Mouse (Mus musculus) kidney, postnatal 14 days (tissue): ENCODE data around the gene Sdhaf4.
A peak's percentile ranks its signal among the peaks of the same experiment; 100 is the strongest.
"Not testable (repeated sequence)": the region's sequence is repeated elsewhere in the genome, so short reads cannot be mapped to it uniquely, and the experiment has no call there.

Experiments used
- DNase-seq: peaks from one replicate; pipeline ENCODE4 v3.0.0; 2022; ENCODE audit warnings: mixed read lengths

Gene Sdhaf4

DNA sequence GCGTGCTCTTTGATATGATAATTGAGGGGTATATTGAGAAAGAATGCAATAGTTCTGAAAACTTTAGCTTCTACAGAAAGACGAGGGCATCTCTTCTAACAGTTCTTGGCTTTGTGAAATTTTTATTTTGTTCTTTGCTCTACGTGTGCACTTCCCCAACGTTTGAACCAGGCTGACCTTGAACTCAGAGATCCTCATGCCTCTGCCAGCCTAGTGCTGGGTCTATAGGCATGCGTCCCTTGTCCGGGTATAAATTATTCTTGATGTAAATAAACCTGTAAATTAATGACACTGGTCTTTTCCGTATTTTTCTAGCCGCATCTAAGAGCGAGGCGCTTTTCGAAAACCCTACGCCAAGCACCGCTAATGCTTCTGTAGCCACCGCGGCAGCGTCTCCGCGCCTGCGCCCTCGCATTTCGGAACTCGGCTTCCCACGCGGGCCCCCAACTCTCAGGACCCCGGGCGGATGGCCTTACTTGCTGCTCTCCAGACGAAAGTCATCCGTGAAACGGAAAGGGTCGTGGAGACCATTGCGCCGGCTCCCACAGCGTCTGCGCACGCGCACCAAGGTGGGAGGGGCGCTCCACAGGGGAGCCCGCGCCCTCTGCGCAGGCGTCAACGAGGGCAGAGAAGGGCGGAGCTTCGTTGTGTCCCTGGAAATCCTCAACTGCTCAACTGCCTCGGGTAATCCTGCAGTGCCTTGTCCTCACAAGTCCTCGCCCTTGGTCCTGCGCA is at the start of gene Sdhaf4:
Gene Sdhaf4 (minus strand): TSS at position 587 of the 735 bp plus-strand sequence.
- peak; percentile 95 for DNase-seq

DNA sequence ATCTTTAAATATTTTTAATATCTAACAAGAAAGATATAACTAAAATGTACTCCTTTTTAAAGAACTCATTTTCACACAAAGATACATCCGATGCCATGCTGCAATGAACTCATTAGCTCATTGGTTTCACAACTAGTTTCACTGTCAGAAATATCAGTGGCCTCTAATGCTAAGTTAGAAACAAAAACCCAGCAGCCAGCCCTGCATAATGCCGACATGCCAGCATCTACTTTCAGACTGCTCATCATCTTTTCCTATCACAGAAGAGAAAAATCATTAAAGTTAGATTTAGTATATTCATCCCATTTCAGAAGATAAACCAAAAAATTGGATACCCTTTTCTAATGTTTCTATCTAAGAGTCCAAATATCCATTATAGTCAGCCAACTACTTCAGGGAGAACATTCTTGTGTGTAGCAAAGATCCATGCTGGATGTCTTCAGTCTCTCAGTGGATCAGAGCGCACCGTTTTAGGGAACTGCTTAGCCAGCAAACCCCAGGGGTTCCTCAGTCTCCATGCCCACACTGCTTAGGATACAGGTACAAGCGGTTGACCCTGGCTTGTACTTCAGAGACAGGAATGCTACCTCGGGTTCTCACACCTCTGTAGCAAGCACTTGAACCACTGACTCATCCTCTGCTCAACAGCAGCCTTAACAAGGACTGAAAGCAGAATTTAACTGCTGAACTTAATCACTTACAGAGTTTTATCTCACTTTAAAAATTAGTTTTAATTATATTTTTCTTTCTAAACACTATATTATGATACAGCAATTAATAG is 41.5 kb upstream of the Sdhaf4 start:
- DNase-seq: no peak

DNA sequence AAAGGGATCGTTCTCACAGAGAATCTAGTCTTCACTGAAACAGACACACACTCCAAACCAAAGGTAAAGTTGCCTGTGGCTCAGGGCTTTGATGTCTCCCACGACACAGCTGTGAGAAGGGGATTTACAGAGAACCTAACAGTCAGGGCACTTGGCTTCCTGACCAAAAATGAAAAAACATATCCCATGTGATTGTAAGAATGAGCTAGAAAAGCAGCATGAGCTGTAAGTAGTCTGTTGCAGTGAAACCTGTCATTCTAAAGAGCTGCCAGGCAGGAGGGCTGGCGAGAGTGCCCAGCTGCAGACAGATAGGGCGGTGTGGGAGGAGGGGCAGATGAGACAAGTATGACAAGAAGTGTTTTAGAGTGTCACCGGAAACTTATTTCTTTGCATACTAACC is 40.2 kb upstream of the Sdhaf4 start:
- no peak for DNase-seq

DNA sequence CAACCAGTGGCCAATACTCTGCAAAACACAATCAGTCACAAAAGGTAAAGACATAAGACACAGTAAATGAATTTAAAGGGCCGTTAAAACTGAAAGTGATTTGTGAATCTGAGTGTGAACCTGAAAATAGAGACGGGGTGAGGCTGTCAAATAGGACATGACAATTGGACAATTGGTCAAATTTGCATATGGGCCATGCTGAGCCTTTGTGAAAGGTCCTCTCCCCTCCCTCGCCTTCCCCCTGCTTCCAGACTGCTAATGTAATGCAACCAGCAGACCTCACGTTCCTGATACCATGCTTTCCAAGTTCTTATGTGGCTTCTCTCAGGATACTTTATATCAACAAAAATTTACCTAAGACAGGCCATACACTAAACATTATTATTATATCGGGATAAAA is 37.6 kb upstream of the Sdhaf4 start:
- no peak for DNase-seq

DNA sequence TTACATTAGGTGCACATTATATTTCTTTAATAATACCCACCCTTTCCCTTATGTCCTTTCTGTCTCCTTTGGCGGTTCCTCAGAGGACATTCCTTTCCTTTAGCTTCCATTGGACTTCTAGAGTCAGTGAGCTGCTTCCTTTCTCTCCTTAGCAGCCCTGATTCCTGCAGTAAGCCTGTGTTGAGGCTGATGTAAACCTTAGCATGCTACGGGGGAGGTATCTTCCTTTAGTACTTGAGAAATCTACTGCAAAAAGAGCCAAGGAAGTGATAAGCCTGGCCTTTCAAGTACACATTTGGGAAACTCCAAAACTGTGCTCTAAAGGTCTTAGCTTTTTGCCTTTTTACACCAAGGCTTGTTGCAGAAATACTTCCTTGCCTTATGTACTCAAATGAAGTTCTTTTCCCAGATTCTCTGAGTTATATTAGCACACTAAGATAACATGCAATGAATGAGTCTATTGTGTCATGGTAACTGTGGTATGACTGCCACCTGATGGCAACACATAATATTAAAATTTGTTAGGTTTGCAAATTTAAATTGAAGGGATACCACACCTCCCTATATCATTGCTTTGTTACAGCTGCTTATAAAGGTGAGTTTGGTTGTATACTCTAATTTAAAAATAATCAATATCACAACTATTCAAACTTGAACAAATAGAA is 28.4 kb upstream of the Sdhaf4 start:
- DNase-seq: no peak

DNA sequence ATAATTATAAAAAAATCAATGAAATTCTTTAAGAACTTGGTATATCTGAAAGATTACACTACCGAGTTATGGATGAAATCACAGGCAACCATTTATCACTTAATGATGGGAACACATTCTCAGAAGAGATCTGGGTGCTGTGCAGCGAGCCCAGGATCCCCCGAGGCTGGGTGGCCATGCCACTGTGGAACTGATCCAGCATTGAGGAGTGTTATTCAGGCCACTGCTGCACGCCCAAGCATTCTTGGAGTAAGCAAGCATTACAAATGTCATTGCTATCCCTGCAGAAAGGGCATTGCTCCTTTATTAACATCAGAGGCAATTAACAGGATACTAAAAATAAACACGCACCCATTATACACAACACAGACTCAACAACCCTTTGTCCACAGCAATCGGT is 5.4 kb upstream of the Sdhaf4 start:
- no peak for DNase-seq

DNA sequence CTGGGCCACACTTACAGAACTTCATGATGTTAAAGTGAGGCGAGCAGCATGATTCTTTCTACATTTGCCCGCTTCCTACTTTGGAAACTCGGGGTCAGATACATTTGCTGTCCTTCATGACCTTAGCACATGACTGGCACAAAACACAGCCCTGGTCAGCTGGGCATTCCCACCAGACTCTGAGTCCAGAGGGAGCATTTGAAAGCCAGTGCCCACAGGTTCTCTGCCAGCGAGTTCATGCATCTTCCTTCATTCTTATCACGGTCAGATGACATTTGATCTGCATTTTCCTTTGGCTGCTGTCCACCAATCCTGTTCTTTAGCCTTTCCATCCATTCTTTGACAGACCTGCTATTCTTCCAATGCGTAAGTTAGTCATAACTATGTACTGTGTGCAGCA is 4.6 kb upstream of the Sdhaf4 start:
- no peak for DNase-seq

DNA sequence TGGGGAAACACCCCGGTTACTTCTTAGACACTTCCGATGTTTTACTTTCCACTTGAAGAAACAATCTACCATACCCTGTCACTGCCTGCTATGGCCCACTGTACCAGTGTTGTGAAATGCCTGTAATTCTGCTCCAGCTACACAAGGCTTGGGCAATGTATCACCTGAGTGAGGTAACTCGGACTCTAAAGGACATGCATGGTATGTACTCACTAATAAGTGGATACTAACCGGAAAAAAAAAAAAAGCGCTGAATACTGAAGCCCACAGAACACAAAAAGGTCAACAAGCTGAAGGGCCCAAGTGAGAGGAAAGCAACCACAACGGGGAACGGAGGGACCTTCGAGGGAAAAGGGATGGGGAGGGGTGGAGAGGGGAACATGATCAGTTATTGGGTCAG is 2.2 kb upstream of the Sdhaf4 start:
- DNase-seq: no peak

DNA sequence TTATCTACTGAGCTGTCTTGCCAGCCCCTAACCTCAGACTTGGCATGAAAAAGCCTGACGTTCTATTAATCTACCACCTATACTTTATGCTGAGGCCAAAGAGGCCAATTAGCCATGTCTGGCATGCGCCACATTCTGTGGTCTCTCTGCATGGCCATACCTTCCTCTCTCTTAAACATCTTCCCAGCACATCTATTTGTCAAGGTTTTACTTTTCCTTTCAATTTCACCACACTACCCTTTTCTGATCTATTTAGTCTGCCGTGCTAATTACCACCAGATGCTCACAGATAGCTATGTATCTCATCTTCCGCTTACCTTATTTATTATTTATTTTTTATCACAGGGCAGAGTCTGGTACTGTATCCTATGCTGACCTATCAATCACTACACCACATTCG is 6.1 kb downstream of the Sdhaf4 start:
- DNase-seq: no peak

DNA sequence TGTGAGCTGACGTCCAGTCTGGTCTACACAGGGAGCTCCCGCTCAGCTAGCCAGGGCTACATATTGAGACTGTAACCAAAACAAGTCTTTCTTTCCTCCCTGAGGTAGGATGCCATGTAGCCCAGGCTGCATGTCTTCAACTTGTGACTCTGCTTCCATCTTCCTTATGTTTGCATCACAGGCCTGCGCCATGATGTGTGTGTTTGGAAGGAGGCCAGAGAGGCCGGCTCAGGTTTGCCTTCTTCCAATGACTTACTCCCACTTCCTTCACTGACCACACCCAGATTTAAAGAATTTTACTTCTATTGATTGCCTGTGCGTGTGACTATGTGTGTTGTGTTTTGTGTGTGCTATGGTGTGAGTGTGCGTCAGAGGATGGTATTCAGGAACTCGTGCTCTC is 6.6 kb downstream of the Sdhaf4 start:
- DNase-seq: no peak

DNA sequence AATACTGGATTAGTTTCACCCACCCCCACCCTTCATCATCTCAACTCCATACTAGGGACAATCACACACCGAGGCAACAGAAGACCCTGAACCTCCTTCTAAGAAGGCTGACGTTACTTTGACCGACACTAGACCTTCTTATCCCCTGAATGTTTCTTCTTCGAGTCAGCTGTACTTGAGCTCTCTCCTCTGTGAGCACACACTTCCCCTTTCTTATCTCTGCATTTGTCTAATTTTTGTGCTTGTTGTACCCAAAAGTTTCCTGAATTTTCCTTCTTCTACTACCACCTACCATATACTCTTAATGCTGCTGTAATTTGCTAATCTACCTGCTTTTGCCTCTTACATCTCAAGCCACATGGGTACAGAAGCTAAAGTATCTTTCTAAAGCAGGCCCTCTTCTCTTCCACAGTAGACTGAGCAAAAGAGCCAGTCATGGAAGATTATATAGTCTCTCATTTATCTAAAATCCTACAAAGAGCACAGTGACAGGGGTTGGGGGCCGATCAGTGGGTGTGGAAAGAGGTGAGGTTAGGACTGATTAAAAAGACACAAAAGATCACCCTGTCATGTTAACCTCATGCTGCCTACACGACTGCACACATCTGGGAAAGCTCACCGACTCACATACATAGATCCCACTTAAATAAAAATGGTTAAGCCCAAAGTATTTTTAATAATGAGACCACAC is 7.2 kb downstream of the Sdhaf4 start:
- no peak for DNase-seq

DNA sequence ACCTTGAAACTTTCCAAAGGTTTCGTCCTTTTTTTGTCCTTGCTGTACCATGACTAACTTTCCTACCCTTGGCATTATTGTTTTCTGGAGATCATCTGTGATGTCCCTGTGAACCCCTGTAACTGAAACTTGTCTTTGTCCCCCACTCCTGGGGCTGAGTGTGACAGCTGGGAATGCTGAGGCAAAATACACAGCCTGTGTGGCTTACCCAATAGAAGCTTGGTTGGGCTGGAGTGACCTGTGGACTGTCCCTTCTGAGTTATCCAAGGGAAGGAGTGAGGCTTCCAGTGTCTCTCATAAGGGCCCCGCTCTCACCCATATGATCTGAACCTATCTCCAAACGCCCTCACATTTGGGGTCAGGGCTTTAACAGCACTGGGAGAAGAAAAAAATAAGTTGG is 8.0 kb downstream of the Sdhaf4 start:
- DNase-seq: no peak

DNA sequence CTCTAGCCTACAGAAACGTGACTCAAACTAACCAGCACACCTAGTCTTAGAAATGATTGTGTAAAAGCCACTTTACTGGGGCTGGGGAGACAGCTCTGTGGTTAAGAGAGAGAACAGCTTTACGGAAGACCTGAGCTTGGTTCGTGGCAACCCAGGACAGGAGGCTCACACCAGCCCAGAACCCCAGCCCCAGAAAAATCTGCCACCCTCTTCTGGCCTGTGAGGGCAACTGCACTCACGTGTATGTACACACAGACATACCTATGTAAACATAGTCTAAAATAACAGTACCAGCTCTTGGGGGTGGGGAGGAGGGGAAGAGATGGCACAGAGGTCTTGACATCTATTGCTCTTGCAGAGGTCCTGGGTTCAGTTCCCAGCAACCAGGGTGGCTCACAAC is 10.0 kb downstream of the Sdhaf4 start:
- no peak for DNase-seq

DNA sequence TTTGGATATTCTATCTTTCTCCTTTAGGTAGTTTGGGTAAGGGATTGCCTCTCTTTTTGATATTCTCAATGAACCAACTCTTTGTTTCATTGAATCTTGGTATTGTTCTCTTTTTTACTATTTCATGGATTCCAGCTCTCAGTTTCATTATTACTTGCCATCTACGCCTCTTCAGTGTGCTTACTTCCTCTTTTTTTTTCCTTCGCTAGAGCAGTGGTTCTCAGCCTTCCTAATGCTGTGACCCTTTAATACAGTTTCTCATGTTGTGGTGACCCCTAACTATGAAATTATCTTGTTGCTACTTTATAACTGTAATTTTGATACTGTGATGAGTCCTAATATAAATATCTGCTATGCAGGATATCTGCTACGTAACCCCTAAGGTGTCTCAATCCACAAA is 22.3 kb downstream of the Sdhaf4 start:
- DNase-seq: no peak

DNA sequence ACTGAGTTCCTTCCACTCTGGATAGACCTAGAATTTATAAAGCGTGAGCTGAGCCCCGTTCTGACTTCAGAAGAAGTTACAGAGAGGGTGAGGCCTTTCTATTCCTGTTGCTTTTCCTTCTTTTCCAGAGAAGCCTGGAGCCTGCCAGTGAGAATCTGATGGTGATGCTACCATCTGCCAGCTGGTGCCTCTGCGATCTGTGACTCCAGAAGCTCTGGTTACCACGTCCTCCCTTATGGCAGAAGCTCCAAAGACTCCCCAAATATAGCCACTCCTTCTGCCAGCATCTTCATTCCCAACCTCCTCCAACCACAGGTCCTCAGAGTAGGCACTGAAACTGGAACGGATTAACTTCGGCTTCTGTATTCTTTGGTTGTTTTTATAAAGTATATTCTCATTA is 27.2 kb downstream of the Sdhaf4 start:
- no peak for DNase-seq

DNA sequence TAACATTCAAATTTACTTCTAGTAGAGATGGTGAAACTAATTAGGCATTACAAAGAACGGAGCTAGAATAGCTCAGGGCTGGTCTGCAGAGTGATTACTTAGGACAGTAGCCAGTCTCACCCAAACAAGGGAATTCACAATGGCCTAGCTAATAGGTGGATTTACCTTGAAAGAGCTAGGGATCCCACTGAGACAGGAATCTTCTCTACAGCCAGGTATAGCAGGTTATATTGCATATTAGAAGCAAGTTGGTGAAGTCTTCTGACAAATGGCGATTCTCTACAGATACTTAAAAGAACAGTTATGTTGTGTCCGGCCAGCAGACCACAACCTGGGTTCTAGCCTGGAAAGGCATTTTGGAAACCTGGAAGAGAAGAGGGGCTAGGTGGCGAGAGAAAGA is 34.3 kb downstream of the Sdhaf4 start:
- not testable (repeated sequence) for DNase-seq

DNA sequence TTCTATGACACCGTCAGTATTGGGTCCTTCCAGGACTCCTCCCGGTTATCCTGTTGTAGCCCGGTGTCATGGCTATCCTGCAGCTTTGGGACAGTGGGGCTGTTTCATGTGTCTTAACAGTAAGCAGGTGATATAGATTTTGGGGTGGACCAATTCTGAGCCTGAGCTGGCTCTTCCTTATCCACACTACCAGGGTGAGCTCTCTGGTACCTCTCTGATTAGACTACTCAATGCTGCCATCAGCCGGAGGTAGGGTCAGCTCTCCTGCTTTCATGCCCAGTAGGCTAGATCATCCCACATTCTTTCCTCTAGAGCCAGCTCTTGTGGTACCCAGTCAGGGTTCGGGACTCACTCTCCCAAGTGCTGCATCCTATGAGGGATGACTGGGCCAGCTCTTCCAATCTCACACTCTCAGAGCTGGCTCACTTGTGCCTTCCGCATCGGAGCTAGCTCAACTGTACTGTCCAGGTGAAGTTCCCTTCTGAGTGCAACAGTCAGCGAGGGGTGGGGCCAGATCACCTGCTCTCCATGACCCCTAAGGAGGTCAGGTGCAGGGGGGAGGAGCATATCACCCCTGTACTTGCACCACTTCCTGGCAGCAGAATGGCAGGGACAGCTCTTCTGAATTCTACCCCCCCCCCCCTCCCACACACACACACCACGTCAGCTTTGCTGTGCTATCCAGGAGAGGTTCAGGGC is 37.3 kb downstream of the Sdhaf4 start:
- no peak for DNase-seq

DNA sequence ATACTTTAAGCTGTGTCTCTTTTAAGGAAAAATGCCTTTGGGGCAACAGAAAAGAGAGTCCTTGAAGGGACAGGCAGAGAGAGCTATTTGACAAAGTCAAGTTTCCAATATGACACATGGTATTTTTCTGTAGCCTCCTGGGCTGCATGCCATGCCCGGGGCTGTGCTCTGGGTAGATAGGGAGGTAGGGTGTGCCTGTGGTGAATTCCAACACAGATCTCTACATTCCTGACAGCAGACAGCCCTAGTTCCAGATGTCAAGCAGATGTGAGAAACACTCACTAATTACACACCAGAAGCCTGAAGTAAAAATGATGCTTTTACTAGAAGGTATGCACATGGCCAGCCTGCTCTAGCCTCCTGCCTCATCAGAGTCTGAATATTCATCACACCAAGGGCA is 39.2 kb downstream of the Sdhaf4 start:
- no peak for DNase-seq

DNA sequence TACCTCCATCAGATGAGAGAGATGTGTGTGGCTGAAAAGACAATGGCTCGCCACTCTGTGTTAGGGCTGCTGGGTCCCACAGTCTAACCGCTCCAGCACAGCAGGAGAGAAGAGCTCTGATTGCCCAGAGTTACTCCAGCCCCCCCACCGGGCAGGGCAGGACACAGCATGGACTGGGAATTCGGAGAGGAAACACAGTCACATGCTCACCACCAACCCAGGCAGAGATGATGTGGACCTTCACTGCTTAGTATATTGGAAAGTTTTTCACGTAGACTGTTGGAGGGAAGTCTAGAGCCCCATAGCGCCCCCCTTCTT is 46.1 kb downstream of the Sdhaf4 start:
- no peak for DNase-seq

DNA sequence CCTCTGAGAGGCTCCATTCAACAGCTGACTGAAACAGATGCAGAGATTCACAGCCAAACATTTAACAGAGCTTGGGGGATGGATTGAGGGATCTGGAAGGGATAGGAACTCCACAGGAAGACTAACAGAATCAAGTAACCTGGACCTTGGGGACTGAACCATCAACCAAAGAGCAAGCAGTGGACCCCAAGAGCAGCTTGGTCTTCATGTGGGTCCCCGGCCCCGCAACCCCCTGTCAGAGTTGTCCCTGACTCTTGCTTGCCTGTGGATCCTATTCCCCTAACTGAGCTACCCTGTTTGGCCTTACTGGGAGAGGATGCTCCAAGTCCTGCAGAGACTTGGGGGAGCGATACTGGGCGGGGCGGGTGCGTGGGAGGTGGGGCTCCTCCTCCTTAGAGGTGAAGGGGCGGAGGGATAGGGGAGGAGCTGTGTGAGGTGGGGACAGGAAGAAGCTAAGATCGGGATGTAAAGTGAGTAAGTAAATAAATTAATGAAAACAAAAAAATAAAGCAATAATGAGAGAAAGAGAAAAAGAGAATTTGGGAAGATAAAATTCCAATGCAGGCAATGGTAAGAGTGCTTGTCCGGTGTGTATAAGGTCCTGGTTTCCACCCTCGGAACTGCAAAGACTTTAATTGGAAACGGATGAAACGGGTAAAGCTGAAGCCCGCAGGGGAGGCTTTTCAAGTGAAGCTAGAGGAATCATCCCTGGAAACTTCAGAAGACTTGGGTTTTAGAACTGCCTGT is 46.6 kb downstream of the Sdhaf4 start:
- no peak for DNase-seq

DNA sequence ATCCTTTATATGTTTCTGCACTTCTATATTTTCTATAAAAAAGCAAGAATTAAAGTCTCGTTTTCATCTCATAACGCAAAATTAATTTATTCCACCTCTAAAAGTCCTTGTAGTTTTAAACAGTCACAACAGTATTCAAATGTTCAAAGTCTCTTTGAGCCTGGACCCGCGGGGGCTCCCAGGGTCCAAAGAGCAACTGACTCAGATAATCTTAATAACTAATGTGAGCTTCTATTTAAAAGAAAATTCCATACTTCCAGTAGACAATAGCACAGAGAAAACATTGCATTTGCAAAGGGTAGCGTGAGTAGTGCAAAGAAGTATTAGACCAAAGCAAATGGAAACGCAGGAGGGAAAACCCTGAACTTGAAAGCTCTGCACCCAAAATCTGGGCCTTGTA is 47.4 kb downstream of the Sdhaf4 start:
- DNase-seq: no peak

DNA sequence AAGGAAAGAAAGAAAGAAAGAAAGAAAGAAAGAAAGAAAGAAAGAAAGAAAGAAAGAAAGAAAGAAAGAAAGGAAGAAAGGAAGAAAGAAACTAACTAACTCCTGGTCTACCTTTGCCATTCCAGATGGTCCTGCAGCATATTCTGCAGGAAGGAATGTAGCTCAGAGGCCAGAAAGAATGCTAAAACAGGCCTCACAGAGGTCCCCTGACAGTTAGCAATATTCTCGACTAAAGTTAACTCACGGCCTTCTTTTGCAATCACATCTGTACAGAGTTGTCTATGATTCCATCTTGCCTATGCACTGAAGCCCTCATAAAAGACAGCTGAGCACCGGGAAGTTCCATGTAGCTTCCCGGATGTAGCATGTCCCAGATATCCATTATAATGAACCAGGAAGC is 49.9 kb downstream of the Sdhaf4 start:
- no peak for DNase-seq
